Mouse (Mus musculus): ENCODE data around the gene Zdhhc1.

Gene Zdhhc1

DNA sequence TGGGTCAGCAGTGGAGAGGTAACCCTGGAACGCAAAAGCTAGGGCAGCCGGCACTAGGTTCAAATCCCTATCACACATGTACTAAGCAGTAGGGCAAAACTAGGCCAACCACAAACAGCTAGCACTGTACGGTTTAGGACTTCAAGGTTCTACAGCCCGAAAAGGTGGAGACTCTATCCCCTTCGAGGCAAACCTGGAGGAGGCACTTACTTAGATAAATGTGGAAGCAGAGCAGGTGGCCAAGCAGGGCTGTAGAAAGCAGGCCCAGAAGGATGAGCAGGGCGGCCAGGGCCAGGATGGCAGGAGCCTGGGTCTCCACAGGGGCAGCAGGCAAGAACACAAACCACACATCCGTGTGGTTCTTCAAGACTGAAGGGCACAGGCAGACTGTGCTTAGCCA lies 20.5 kb downstream of the Zdhhc1 start:
- DNase-seq: no peak

DNA sequence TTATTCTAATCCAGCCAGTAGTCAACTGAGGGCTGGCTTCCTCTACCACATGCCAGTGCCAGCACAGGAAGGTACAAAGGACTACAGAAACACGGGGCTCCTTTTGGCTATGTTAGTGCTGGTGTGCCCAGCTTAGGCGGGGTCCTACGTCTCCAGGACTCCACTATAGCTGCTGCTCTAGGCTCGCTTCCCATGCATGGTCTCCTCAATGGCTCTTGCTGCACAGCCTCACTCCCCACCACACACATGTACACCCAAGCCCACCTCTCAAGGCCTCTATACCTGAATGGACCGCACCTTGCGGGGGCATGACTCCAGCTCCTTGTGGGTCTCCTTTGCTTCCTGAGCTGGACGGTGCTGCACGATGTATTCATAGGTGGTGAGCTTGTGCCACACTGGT lies 21.0 kb downstream of the Zdhhc1 start:
- no peak for DNase-seq

DNA sequence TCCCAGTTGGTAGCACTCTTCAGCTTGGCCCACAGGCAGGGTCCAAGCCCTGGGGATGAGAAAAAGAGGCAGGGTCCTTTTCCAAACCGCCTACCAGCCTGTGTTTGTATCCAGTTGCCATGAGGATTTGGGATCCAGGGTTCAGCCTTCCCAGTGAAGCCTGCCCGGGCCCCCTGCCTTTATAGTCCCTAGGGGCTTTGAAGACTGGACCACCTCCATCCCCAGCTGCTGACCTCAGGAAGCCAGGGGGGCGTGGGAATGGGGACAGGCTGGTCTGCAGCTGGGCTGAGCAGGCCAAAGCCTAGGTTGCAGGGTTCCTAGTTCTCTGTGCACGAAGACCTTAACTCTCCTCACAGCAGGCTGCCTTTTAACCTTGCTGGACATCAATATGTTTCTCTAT lies 21.4 kb downstream of the Zdhhc1 start:
- DNase-seq: no peak

DNA sequence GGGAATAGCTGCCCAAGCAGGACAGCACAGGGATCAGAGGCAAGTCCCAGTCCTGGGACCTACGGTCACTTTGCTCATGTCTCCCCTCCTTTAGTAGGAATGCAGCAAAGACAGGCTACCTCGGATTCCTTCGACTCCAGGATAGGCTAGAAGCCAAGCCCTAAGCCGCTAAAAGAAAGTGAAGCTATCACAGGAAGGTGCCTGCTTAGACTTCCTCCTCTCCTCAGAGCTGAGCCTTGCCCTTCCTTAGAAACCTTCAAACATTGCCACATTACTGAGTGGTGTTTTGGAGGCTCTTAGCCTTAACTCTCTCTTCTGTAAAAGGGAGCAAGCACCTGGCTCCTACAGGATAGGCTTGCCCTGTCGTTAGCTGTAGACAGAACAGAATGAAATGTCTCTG lies 22.0 kb downstream of the Zdhhc1 start:
- DNase-seq: no peak

DNA sequence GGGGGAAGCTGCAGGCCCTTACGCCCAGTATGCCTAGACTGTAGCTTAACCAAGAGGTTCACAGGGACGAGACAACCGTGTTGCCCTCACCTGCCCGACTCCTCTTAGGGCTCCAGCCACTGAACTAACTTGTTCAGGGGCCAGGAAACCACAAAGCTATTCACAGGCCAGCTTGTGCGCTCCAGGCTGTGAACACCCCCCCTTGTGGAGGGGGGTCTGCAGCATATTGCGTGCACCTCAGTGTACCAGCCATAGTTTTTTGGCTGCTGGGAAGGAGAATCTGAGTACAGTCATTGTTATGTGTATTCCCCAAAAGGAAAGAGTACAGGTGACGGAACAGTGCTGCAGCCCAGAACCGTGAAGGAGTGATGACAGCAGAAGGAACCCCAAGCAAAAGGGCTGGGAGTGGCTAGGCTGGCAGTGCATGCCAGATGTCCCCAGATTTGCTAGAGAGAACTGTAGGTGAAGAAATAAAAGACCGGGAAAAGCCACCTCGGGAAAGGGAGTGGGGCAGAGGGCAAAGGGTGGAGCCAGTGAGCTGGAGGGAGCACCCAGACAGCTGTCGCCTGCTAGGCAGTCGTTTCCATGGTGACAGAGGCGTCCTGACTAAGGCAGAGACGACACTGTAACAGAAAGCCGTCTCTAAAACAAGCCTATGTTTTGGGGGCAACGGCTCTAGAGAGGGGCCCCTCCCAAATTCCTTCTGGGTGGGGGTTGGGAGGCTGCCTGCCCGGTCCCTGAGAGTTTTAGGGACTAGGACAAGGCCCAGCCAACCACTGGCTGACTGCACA lies 22.7 kb downstream of the Zdhhc1 start:
- peak; percentile 46 for DNase-seq

DNA sequence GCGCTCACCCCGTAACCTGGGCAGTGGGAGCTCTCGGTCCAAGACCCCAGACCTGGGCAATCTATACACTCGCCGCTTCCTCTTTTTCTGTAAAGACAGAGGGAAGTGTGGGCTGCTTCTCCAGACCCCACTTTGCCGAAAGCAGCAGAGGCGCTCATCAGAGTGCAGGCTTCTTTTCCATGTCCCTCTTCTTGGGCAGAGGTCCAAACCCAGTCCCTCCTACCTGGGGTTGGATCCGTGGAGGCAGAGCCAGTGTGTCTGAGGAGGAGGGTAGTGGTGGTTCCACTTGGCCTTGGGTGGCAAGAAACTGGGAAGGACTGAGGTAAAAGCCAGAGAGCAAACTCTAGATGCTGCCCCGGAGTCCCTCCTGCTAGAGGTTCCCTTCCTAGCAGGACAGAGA lies 23.7 kb downstream of the Zdhhc1 start:
- DNase-seq: no peak

DNA sequence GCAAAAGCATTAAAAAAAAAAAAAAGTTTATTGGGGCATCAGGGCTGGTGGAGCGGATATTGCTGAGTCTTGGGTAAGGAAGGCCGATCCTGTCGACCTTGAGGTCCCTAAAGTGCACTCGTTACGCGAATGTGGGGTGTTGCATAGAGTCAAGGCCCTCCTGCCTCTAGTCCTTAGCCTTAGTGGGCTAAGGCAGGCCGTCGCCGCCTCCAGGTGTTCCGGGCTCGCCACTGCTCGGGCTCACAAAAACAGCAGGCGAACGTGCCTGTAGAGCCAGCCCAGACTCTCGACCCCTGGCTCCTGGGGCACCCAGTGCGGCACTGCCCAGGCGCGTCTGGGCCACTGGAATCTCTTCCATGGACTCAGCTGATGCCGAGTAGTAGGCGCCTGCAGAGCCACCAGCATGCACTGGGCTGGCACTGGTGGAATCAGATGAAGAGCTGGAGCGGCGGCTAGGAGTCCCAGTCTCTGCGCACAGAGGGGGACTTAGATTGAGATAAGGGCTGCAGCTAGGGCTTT lies 24.2 kb downstream of the Zdhhc1 start:
- no peak for DNase-seq

DNA sequence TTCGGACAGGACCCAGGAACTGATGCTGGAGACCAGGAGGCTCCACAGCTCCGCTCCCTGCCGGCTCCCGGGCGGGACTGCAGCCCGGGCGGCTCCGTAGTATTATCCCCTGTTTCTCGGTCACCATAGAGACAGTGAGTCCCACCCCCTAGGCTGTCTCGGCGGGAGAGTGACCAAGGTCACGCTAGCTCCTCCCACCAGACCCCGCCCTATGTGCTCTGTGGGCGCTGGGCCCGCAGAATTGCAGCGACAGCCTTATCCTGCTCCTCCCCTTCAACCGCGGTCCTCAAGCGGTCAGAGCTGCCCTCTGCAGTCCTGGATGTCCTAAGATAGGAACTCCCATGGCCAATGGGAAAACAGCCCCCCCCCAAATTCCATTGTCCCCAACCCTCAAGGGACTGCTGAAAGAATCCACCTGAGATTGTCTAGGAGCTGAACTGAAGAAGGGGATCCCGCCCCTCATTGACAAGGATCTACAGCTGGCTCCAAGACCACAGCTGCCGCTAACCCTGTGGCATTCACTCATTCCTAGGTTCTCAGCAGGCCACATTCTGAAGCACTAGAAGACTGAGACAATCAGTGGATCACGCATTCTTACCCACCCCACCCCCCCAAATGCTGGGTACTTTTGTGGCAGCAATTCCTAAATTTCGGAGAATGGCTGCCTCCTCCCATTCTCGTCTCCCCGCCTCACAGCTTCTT lies 25.2 kb downstream of the Zdhhc1 start, which contains the start of gene Tppp3:
Gene Tppp3 (minus strand): TSS at position 213 of the 702 bp plus-strand sequence.
- peak; percentile 96 for DNase-seq

DNA sequence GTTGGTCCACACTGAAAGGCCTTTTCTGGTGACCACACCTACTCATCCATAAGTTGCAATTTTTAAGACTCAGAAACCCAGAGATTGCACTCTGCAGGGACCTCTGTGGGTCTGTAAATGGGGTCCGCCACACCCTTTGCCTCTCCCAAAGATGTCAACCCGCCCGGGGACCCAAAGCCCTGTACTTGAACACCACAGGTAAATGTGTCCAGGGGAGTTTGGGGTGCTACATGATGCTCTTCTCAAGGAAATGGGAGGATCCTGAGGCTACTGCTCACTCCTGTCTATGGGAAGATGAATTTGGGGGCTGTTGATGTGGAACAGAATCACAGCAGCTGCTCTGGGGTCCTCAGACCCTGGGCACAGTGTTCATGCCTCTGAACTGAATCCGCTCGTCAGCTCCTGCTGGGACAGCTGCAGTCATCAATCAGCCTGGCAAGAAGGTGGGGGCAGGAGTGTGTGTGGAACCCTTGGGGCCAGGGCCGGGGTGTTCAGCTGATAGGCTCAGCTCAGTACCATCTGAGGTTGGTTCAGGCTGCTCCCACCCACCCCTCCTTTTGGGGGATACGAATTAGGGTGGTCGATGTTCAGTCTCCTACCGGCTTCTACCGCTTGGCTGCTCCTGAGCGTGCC lies 25.9 kb downstream of the Zdhhc1 start:
- DNase-seq: peak; percentile 8

DNA sequence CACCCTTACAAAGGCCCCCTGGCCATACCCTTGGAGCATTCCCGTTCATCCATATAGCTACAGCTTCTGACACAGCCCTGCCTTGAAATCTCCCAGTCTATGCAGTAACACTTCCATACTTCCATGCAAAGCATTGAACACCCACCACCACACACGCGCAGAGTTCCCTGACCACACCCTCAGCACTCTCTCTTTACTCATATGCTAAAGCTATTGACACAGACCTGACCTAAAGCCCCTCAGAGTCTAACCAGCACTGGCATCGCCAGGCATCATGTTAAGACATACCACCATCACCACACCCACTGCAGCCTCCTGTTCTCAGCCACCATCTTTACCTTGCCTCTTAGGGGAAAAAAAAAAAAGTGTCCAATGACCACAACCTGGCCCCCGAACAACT lies 26.4 kb downstream of the Zdhhc1 start:
- DNase-seq: no peak

DNA sequence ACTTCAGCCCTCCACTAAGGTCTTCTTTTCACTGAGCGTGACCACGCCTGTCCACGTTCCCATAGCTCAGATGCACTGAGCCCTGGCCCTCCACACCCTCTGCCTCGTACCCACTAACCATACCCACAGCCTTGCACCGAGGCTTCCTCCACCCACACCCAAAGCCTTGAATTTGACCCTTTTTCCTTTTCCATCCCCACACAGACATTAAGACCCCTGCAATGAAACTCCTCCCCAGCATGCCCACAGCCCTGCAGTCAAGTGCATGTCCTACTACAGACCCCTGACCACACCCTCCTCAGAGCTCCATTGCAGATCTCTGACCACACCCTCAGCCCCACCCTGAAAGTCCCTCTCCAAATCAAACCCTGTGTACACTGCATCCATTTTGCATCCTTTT lies 26.9 kb downstream of the Zdhhc1 start:
- no peak for DNase-seq

DNA sequence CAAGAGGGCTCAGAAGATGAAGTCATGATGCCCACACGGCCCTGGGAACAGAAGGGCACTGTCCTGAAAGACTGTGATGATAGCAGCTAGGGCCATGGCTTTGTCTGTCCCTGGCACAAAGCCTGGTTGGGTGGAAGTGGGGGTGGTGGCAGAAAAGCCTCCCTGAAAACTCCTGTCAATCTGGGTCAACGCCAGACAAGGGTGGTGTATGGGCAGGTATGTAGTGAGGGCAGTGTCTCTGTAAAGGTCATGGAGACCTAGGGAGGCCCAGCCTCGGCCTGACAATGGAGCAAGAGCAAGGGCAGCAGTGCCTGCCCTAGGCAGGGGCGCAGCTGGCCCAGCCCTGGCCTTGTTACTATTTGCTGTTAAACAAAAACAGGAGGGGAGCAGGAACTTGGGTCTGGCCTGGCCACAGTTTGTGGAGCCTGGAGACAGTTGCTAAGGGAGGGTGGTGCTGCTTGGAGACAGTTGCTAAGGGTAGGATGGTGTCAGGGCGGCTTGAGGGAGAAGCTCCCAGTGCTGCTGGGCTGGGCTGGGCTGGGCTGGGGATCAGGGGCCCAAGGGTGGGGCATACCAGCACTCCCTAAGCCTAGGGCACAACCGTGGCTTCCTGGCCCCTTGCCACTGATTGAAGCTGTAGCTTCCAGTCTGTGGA lies 27.5 kb downstream of the Zdhhc1 start:
- peak; percentile 6 for DNase-seq

DNA sequence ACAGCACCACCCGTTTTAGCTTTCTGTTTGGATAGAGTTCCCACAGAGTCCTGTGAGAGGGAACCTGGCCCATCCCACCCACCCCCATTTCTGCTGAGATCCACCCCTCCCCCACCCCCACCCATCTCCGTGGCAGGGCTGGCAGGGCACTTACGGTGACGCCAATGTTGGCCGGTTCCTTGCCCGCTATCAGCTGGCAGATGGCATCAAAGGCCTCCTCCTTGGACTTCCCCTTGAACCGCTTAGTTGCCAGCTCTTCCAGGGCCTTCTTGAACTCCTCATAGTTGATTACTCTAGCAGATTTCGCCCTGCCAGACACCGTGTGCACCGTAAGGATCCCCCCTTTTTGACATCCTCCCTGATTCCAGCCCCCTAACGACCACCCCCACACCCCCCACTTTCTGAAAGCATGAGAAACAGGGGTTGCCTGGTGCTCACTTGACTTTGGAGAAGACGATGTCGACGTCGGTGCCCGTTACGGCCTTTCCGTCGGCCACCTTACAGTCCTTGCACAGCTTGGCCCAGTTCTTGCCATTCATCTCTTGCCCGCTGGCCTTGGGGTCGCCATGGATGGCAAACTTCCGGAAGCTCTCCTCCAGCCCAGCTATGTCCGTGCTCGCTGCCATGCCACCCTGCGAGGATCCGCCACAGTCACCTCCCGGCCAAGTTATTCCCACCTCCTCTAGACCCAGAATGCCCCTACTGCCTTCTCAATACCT lies 28.5 kb downstream of the Zdhhc1 start:
- DNase-seq: no peak

DNA sequence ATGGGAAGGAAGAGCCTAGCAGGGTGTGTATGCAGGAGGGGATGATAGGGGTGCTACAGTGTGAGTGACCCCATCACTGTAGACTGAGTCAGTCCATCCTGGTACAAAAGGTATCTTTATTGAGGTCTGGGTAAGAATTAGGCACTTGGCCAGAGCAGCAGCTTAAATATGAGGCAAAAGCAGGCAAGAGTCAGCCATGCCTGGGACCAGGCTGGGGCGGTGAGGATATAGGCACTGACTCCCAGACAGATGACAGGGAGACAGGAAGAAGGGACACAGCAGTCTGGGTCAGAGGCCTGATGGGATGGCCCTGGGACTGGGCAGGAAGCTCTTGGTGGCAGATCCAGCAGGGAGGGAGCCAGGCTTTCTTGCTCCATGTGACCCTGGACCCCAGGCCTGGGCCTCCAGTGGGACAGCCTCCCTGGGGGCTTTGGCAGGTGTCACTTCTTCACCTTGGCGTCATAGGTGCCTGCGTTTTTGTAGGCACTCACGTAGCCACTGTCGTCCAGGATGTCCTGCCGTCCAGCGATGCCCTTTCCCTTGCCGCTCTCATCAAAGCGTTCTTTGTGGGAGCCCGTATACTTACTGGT lies 29.2 kb downstream of the Zdhhc1 start:
- no peak for DNase-seq

DNA sequence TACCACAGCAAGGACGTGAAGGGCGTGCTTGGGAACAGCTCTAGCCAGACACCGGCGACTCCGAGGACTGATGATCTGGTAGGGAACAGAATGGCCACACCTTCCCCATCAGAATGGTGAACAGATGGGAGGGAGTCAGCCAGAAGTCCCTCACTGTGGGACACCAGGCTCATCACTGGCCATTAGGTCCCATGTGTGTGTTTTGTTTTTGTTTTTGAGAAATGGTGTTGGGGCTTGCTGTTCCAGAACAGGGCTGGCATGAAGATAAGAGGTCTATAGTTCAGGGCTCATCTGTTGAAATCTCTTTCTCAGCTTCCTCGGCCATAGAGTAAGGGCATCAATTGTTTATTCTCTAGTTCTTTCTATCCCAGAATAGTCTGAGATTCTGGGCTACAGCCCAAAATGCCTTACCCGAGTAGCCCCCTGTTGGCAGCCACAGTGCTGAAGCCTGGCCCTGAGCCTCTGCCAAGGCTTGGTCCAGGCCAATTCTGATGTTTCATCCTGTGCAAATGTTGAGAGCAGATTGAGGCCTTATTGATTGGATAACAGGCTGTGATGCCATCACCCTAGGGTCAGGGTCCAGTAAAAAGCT lies 29.9 kb downstream of the Zdhhc1 start:
- DNase-seq: no peak

DNA sequence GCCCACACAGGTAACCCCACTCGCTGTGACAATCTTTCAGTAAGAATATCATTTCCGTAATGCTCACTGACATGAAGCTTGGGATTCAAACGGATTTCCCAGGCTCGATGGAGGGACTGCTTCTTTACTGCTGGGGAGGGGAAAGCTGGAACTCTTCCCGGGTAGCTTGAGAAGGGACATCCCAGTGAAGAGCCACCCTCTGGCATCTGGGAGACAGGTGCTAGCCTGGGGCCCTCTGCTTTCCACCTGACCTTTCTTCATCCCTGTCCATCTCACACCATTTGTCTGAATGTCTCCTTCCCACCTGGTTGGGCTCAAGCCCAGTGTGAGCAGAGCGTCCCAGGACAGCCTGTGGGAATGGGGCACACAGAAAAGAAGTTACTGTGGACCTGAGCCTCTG lies 30.5 kb downstream of the Zdhhc1 start:
- DNase-seq: no peak

DNA sequence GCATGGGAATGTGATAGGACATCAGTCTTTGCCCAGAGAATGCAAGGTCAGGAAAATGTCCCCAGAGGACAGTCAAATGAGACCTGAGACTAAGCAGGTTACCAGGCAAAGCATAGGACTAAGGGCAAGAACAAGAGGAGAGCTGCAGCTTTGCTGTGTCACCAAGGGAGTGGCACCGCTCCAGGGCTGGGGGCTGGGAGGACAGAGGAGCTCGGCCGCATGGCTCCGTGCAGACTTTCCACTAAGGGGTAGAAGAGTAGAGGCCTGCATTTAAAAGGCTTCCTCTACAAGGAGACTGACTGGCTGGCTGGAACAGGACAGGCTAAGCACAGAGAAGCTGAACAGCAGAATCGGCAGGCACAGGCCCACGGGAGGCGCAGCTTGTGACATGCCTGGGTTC lies 32.1 kb downstream of the Zdhhc1 start:
- no peak for DNase-seq

DNA sequence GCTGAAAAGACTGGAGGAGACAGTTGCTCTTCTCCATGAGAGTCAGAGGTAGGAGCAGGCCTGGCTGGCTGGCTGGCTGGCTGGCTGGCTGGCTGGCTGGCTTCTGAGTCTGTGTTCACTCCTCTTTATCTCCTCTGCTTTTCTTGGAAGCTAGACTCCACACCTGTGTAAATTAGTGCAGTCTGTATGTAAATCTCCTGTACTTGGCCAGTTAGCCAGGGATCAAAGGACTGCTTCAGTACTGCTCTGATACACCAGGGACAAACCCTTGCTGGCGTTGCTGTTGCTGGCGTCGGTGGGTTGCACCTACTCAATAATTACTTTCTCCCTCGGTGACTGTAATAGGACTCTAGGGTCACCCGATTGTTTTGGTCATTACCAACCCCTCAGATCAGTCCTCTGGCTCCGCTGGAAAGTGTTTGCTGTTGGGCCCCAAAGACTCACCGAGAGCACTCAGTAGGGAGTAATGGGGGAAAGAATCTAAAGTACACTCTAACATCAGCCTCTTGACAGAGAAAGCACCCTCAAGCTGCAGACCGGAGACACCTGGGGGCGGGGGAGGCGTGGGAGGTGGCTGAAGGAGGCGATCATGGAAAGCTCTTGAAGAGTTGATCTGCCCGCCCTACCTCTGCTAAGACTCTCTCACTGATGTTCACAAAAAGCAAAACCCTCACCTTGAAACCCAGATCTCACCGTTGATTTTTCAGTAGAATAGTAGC lies 35.5 kb downstream of the Zdhhc1 start:
- DNase-seq: no peak

DNA sequence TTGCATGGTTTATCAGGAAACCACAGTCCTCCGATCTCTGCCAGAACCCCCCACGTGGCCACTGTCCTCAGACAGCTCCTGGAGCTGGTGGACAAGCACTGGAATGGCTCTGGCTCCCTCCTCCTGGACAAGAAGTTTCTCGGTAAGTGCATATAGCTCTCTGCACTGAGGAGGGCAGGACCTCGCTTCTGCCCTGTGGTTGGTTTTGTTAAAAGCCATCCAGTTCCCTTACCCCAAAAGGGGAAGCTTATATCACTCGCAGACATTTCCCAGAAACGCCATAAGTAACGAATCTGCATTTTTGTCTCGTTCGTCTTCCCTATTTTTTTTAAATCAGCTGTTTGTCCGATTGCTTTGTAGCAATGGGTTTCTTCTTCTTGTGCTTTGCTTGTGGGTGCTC lies 41.5 kb downstream of the Zdhhc1 start:
- no peak for DNase-seq

DNA sequence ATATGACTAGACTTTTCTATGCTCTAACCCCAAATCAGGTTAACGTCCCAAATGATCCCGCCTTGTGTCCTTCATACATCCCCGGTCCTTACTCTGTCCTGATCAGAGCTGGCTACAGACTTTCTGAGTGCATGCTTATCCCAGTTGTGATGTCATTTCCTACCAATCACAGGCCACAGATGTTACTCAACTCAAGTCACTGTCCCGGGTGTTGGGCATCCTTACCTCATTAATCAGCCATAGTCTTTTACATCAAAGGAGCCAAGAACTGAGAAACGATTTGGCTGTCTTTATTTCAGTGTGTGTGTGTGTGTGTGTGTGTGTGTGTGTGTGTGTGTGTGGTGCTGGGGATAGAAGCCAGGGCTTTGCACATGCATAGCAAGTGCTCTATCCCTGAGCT lies 42.6 kb downstream of the Zdhhc1 start:
- DNase-seq: no peak

DNA sequence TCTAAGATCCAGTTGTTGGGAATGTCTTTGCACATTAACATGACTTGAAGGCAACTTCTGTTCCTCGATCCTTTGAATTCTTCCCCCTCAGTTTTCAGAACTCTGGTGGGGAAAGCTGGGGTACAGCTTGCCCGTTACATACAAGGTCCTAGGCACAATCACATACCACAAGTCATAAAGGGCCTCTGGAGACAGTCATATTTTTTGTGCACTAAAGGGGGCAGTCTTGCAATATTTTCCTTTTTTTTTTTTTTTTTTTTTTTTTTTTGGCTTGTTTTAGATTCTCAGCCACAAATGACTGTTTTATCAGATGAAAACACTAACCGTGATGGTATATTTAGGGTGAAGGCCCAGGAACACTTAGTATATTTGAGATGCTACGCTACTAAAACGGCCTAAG lies 43.4 kb downstream of the Zdhhc1 start:
- no peak for DNase-seq
